Mouse (Mus musculus) adrenal gland, postnatal 4 days (tissue): ENCODE data around the gene Bpifb9a. TPM values are rescaled to one million over a fixed set of nuclear protein-coding genes. Genes with fewer than 3 reads are reported as not detected.
A peak's percentile ranks its signal among the peaks of the same experiment; 100 is the strongest.
"Not testable (repeated sequence)": the region's sequence is repeated elsewhere in the genome, so short reads cannot be mapped to it uniquely, and the experiment has no call there.

Experiments
- DNase-seq, 2 experiments: peaks; one replicate each; pipeline ENCODE4 v3.0.0; 2021 to 2022; ENCODE audit warnings: low spot score in 2 of 2, mixed read lengths in 2 of 2
- long read RNA-seq, 2 experiments: library from polyadenylated mRNA; stranded (forward); transcript quantifications; one replicate each; pipeline ENCODE4 v2.0.0; 2021
- total RNA-seq, 2 experiments: library from RNA; stranded (reverse); gene quantifications; 2 replicates each; pipeline ENCODE4 v1.2.3; 2021

Gene Bpifb9a
- total RNA-seq = not detected
- long read RNA-seq, experiment 1 = 0 reads
- long read RNA-seq, experiment 2 = 0 reads

GRCm38 (mm10) chr2:154257554-154257953 lies at the start of gene Bpifb9a:
Bpifb9a (plus strand) TSS chr2:154257854.
- not testable (repeated sequence) for DNase-seq

GRCm38 (mm10) chr2:154209112-154209511 lies 48.5 kb upstream of the Bpifb9a start:
- DNase-seq = no peak

GRCm38 (mm10) chr2:154211121-154211520 lies 46.5 kb upstream of the Bpifb9a start:
- DNase-seq = no peak

- DNase-seq = no peak
Observed at GRCm38 (mm10) chr2:154211881-154212280, 45.8 kb upstream of the Bpifb9a start.

GRCm38 (mm10) chr2:154215191-154215590 lies 42.5 kb upstream of the Bpifb9a start:
- peak; percentile 56 to 75 for DNase-seq

GRCm38 (mm10) chr2:154219950-154220349 lies 37.7 kb upstream of the Bpifb9a start:
- no peak for DNase-seq

GRCm38 (mm10) chr2:154223265-154223916 lies 34.3 kb upstream of the Bpifb9a start, which contains the start of gene Bpifb5:
Bpifb5 (plus strand) TSS chr2:154223742.
- no peak for DNase-seq

- DNase-seq = no peak
Observed at GRCm38 (mm10) chr2:154223917-154224273, 33.8 kb upstream of the Bpifb9a start.

GRCm38 (mm10) chr2:154226991-154227390 lies 30.7 kb upstream of the Bpifb9a start:
- DNase-seq = no peak

GRCm38 (mm10) chr2:154227830-154228229 lies 29.8 kb upstream of the Bpifb9a start:
- DNase-seq = no peak

GRCm38 (mm10) chr2:154233426-154233825 lies 24.2 kb upstream of the Bpifb9a start:
- DNase-seq = no peak

- DNase-seq = no peak
Observed at GRCm38 (mm10) chr2:154240771-154241170, 16.9 kb upstream of the Bpifb9a start.

GRCm38 (mm10) chr2:154242726-154243125 lies 14.9 kb upstream of the Bpifb9a start:
- not testable (repeated sequence) for DNase-seq

GRCm38 (mm10) chr2:154243356-154244036 lies 14.2 kb upstream of the Bpifb9a start:
- no peak for DNase-seq

GRCm38 (mm10) chr2:154245322-154245721 lies 12.3 kb upstream of the Bpifb9a start:
- DNase-seq = no peak

GRCm38 (mm10) chr2:154255254-154255653 lies 2.4 kb upstream of the Bpifb9a start:
- DNase-seq = not testable (repeated sequence)

GRCm38 (mm10) chr2:154255770-154256169 lies 1.9 kb upstream of the Bpifb9a start:
- DNase-seq = no peak

- DNase-seq = not testable (repeated sequence)
Observed at GRCm38 (mm10) chr2:154264397-154264796, 6.7 kb downstream of the Bpifb9a start.

- DNase-seq = not testable (repeated sequence)
Observed at GRCm38 (mm10) chr2:154291866-154292265, 34.2 kb downstream of the Bpifb9a start.

- DNase-seq = no peak
Observed at GRCm38 (mm10) chr2:154292833-154293232, 35.2 kb downstream of the Bpifb9a start.

GRCm38 (mm10) chr2:154294746-154295145 lies 37.1 kb downstream of the Bpifb9a start:
- DNase-seq = not testable (repeated sequence)

- DNase-seq = peak; percentile 43 to 60
Observed at GRCm38 (mm10) chr2:154300496-154300895, 42.8 kb downstream of the Bpifb9a start.

GRCm38 (mm10) chr2:154301763-154302162 lies 44.1 kb downstream of the Bpifb9a start:
- DNase-seq = no peak
